Mouse (Mus musculus): ENCODE results near the gene Eml3. TPM values are rescaled to one million over a fixed set of nuclear protein-coding genes. Genes with fewer than 3 reads are reported as not detected.
"Not testable (repeated sequence)": the region's sequence is repeated elsewhere in the genome, so short reads cannot be mapped to it uniquely, and the experiment has no call there.

The Eml3 gene
- 17.1 and 18.0 TPM in 2 replicates for total RNA-seq (2015)
- 29.3 and 32.0 TPM in 2 replicates for total RNA-seq (2017)

DNA sequence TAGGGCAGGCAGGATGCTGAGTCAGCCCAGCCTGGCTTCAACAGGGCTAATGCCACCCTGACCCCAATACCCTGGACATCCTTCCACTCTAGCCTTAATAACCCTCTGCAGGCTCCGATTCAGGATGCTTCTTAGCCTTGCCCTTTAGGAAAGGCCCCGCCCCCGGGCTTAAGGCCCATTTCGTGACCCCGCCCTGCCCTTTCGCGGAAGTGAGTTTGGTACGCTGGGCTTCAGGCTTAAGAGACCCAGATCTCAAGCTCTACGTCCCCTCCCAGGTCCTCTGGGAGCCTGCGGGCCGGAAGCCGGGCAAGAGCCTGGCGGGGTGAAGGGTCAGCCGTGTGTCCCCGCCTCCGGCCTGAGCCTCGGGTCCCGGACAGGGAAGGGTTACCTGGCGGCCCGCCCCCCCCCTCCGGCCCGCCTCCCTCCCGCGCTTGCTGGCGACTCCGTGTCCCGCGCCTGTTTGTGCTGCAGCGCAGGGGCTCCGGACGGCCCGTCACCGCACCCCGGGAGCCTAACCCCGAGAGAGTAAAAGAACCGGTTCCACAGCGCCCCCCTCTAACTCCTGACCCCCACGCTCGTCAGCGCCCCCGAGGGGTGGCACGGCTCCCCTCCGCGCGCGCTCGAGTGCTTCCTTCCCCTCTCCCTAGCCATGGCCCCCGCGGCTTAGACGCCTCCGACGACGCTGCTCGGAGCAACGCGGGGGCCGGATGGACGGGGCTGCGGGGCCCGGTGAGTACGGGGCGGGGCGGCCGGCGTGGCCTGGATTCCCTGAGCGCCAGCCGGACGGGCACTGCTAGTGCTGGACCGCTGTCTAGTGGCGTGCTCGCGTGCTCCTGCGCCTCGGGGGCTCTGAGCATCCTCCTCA, at the start of gene Eml3, which contains the start of gene Rom1:
Eml3 (plus strand) TSS at position 329 of the 865 bp plus-strand sequence.
Rom1 (minus strand) TSS at position 133 of the 865 bp plus-strand sequence.
- ATAC-seq (ENCODE audit: poor library complexity, severe bottlenecking) = peak; percentile 85

DNA sequence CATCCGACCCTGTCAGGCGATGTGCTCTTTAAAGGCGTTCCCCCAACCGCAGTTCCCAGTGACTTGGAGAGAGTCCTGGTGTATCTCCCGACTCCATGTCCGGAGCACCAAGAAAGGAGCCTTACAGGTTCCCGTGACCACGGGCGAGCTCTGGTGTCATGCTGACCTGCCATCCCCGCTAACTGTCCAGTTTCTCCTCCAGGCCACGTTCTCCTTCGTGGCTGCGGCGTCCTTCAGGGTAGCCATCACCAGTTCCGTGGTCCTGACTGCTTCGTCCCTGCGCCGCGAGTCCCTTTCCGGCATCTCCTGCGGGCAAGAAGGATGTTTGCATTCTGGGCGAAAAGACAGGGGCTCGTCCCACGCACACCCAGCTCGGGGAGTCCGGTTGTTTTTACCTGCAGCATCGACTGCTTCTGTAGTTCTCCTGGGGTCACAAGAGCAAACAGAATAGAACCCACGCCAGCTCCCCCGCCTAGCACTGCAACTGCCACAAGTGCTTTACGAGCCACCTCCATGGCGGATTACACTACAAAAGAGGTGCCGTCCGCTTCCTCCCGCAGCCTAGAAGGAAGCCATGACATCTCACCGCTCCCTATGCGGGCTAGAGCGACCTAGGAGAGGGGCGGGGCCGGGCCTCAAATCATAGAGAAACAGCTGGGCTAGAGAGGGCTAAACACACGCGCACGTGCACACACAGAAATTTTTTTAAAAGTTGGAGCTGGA, 48.9 kb upstream of the Eml3 start, which contains the start of gene Uqcc3:
Uqcc3 (minus strand) TSS at position 613 of the 723 bp plus-strand sequence.
- ATAC-seq (ENCODE audit: poor library complexity, severe bottlenecking) = peak; percentile 99

DNA sequence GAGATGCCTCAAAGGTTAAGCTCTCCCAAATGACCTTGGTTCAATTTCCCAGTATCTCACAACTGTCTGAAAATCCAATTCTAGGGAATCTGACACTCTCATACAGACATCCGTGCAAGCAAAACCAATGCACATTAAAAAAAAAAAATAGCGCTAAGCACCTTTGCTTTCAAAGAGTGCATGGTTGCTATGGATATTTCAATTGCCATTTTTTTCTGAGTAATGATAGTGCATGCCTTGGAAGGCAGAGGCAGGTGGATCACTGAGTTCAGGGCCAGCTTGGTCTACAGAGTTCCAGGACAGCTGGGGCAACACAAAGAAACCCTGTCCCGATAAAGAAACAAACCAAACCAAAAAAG, 48.3 kb upstream of the Eml3 start:
- ATAC-seq (ENCODE audit: poor library complexity, severe bottlenecking) = no peak

DNA sequence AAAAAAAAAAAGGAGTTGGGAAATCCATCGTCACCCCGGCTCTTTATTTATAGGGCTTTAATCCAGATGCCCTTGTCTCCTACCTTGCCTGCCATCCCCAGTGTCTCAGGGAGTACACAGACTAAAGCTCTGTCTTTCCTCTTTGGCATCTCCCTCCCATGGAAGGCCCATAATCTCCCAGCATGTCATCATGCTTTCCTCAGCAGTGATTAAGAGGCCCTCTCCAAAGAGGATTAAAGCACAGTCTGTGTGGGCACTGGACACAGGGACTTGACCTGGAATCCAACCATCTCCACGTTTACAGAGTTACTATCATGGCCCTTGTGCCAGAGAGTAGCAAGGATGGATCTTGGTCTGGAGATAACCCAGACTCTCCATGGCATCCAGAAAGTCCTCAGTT, 45.7 kb upstream of the Eml3 start, which contains the start of the genes Lbhd1 and Gm49403:
Lbhd1 (plus strand) TSS at position 117 of the 400 bp plus-strand sequence.
Gm49403 (plus strand) TSS at position 315 of the 400 bp plus-strand sequence.
- no peak for ATAC-seq (ENCODE audit: poor library complexity, severe bottlenecking)

DNA sequence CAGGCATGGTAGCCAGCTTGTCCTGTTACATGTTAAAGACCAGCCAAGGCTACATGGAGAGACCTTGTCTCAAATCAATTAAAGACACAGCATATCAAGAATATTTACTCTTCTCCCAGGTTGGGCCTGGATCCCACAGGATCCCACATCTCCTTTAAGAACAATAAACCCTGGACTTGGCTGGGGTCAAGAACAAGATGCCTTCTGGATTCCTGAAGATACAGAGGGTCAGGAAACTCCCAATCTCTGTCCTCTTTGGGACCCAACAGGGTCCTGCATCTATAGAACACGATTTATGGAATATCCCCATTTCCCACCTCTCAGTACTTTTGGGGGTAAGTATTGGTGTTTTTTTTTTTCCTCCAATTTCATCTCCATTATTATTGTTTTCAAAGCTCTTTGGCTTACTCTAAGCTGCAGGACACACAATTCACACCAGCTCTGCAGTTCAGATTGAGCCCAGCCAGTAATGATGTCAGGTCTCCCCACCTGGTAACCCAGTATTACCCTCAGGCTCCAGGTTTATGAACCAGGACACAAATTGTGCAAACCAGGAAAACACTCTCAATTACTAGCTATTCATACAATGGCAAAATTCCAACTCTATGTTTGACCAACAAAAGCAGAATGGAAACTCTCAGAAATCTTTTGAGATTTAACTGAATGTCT, 42.3 kb upstream of the Eml3 start:
- ATAC-seq (ENCODE audit: poor library complexity, severe bottlenecking) = no peak

DNA sequence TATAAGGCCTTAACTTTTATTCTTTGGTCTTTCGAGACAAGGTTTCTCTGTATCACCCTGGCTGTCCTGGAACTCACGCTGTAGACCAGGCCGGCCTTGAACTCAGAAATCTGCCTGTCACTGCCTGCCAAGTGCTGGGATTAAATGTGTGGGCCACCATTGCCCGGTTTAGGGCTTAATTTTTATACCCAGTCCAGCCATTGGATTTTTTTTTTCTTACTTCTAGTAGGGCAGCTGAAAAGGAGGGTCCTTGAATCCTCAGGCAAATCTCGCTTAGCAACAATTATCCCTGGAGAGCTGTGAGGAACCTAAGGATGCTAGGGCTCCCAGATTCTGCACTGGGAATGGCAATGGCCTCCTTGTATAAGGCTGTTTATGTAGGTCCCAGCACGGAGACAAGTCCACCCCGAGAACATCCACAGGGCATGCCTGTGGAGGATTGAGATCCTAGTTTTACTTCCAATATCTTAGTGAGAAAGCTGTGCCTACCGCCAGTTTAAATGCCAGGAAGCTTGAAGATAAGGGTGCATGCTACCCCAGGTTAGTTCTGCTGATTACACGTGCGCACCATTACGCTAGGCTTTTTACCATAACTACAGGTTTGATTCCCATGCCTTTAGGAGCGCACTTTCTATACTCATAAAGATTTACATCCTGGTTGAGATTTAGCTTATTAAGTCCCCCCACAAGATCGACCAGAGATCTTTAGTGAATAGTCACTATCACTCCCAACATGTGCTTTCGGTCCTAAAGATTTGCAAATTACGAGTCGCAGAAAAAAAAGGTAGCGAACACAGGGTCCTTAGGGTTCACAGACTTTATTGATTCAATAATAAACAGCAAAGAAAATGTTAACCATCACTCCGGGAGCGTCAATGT, 41.5 kb upstream of the Eml3 start:
- ATAC-seq (ENCODE audit: poor library complexity, severe bottlenecking) = no peak

DNA sequence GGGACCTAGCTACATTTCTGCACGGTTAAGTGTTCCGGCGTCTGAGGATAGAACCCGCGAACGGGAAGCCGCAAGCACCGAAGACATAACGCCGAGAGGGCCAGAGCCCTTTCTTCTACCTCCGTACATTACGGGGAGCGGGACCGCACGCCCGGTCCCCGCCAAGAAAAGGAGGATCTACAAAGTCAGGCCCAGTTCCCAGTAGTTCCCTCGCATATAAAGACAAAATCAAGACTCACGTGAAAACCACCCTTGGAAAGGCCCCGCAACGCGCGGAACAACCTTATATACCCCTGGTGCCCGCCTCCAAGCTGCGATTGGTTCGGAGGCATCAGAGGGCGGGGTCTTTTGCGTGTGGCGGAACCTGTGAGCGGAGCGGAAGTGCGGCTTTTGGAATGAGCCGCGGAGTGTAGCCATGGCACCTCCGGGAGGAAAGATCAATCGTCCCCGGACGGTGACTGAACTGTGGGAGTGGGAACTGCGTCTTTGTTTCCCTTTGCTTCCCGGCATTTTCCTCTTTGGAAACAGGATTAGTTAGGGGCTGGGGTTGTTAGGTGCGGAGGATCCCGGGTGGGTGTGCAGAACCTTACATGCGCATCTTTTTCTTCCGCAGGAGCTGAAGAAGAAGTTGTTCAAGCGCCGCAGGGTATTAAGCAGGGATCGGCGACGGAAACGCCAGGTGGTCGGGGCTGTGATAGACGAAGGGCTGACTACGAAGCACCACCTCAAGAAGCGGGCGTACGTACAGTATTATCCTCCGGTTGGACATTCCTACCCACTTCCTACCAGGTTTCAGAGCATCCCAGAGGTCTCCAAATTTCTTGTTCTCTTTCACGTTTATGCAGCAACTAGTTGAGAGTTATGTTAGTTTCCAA, 40.6 kb upstream of the Eml3 start, which contains the start of the genes 1810009A15Rik and Gm49416:
1810009A15Rik (plus strand) TSS at position 343 of the 875 bp plus-strand sequence.
Gm49416 (plus strand) TSS at position 416 of the 875 bp plus-strand sequence.
- ATAC-seq (ENCODE audit: poor library complexity, severe bottlenecking) = peak; percentile 95

DNA sequence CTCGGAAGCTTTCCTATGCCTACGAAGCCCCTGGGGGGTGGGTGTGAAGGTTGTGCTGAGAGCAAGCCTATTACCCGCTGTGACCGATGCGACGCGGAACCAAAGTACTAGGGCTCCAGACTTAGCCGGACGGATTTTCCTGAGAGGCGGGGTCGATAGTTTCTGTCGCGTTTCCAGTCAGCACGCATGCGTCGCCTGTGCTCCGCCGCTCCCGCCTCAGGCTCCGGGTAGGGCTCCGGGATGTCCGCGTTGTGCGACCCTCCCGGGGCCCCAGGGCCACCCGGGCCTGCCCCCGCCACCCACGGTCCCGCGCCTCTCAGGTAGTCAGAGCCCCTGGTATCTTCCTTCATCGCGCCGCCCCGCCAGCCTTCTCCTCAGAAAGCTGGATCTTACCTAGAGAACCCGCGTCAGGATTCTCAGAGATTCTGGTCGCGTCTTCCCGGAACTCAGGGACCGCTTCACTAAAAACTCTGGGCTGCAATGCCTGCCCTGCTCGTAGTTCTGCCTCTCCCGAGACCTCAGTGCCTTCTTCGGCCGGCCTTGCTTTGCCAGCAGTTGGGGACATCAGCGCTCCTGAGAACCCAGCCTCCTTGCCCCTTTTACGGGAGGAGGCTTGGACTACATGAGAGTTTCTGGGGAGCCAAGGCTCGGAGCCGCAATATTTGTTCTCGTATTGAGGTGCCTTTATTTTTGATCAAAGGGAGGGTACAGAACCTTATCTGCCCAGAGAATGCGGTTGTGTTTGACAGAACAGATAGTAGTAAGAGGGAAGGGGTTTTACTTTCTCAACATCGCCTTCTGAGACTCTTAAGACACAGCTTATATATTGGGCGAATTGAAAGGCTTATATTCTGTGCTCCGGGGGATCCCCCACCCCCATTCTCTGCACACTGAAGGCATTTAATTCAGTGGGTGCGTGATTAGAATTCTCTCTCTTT, 36.3 kb upstream of the Eml3 start, which contains the start of gene Ints5:
Ints5 (plus strand) TSS at position 177 of the 938 bp plus-strand sequence.
- ATAC-seq (ENCODE audit: poor library complexity, severe bottlenecking) = peak; percentile 61

DNA sequence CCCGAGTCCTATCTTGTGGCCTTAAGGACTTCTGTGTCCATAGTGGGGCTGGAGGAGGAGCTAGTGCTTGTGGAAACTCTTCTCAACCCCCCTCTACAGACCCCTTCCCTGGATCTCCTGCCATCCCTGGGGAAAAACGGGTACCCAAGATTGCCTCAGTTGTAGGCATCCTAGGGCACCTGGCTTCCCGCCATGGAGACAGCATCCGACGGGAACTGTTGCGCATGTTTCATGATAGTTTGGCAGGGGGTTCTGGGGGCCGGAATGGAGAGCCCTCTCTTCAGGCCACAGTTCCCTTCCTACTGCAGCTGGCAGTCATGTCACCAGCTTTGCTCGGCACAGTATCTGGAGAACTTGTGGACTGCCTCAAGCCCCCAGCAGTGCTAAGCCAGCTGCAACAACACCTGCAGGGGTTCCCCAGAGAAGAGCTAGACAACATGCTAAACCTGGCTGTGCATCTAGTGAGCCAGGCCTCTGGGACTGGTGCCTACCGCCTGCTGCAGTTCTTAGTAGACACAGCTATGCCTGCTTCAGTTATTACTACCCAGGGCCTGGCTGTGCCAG, 33.9 kb upstream of the Eml3 start:
- no peak for ATAC-seq (ENCODE audit: poor library complexity, severe bottlenecking)

DNA sequence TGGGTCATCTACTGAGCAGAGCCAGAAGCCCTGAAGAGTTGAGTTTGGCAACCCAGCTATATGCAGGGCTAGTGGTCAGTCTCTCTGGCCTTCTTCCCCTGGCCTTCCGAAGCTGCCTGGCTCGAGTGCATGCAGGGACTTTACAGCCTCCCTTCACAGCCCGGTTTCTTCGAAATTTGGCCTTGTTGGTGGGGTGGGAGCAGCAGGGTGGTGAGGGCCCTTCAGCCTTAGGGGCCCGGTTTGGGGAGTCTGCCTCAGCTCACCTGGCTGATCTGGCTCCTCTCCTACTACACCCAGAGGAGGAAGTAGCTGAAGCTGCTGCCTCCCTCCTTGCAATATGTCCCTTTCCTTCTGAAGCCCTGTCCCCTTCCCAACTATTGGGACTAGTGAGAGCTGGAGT, 33.1 kb upstream of the Eml3 start:
- ATAC-seq (ENCODE audit: poor library complexity, severe bottlenecking) = not testable (repeated sequence)

DNA sequence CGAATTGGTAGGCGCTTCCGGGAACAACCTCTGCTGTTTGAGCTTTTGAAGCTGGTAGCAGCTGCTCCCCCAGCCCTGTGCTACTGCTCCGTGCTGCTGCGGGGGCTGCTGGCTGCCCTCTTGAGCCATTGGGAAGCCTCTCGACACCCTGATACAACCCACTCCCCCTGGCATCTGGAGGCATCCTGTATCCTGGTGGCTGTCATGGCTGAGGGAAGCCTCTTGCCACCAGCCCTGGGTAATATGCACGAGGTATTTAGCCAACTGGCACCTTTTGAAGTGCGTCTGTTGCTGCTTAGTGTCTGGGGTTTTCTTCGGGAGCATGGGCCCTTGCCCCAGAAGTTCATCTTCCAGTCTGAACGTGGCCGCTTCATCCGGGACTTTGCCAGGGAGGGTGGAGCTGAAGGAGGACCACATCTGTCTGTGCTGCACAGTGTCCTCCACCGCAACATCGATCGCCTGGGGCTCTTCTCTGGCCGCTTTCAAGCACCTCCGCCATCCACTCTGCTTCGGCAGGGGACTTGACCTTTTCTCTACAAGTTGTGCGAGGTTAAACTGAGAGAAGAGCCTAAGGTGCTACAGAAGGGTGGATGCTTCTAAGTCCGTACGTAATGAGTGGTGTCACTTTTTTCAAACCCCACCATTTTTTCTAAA, 32.0 kb upstream of the Eml3 start:
- 0 out of 2 replicates have a peak, but pooled peaks have one; percentile 0 for ATAC-seq (ENCODE audit: poor library complexity, severe bottlenecking)

DNA sequence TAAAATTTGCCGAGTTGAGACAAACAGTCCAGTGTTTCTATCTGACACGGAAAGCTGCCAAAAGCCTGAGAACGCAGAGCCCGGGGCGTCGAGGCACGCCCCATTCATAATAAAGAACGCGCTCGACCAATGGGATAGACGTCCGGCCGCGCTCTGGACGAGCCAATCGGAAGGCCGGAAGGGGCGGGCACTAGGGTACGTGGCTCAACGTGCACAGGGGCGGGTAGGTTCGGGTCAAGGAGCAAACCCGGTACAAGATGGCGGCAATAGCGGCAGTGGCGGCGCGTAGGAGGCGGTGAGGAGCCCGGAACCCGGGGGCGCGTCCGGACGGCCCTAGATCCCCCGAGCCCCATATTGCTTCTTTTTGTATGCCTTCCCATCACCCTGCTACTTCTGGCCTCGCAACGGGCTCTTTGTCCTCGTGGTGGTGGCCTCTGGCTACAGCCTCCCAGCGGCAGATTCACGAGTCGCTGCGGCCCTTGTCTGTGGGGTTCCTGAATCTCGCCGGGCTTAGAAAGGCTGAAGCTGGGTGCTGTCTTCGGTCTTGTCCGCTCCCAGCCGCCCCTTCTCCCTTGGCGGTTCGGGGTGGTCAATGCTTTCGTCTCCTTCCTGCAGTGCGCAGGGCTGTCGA, 31.4 kb upstream of the Eml3 start, which contains the start of gene Ganab:
Ganab (plus strand) TSS at position 207 of the 631 bp plus-strand sequence.
- peak; percentile 99 for ATAC-seq (ENCODE audit: poor library complexity, severe bottlenecking)

DNA sequence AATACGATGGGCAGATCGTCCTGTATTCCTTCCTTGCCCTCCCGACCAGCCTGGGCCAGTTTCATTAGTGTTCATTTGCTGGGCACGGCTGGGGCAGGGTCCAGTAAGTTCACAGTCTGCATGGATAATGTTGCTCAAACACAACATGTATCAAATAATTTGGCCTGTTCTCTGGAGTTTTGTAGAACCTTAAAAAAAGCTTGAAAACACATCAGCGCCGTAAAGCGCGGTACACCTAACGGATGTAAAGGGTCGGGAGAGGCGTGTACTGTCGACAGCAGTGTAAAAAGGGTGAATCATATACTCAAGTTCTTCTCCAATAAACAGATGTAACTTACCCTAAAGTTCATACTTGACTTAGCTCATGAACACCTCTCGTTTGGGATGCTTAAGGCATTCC, 30.8 kb upstream of the Eml3 start:
- ATAC-seq (ENCODE audit: poor library complexity, severe bottlenecking) = no peak

DNA sequence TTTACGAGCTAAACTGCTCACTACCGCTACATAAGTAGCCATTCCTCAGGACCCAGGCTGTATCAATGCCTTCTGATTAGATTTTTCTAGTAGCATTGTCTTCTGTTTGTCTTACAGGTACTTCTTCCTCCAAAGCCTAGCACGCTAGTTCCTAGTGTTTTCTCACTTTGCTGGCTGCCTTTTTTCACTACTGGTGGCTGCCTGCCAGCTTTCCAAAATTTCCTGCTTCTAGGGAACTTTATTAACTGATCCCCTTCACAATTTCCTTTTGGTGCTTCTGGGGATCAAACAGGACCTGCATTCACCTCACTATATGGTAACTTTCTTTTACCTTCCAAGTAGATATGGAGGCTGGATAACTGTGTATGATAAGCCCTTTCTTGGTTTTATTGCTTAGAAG, 30.3 kb upstream of the Eml3 start:
- no peak for ATAC-seq (ENCODE audit: poor library complexity, severe bottlenecking)

DNA sequence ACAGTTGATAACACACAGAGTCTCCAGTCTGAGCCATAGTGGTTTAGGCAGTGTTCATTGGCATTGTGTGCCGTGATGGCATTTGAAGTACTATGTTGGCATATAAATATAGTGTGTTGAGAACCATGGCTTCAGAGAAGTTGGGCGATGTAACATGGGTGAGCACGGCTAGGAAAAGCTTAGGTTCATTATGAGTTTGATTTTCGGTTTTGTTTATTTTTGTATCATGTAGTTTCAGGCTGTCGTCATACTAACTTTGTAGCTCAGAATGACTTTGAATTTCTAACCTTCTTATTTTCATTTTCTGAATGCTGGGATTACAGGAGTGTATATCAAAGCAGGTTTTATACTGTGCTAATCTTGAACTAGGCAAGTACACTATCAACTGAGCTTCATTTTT, 25.9 kb upstream of the Eml3 start:
- no peak for ATAC-seq (ENCODE audit: poor library complexity, severe bottlenecking)

DNA sequence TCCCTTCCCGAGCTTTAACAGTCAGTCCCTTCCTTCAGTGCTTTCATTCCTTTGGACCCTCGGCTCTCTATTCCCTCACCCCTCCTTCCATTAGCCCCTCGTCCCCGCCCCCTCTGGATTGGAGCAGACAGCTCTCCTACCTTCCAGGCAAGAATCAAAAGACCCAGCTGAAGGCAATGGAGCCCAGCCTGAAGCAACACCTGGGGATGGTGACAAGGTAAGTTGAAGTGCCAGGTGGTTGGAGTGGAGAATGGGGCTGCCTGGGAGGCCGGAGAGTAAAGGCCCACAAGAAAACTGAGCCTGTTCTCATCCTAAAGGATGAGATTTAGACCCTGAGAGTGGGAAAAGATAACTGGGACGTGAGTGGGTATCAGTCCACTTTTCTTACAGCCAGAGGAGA, 20.8 kb upstream of the Eml3 start:
- ATAC-seq (ENCODE audit: poor library complexity, severe bottlenecking) = no peak

Measured in megakaryocyte, adult 5-6 weeks (primary cell).